Mouse (Mus musculus): ENCODE measurements around the gene Slc24a5.

The Slc24a5 gene

GRCm38 (mm10) chr2:125119381-125120110 is 51.6 kb downstream of the Slc24a5 start:
- DNase-seq (ENCODE audit: low read depth, low spot score): peak; percentile 85

- no peak for DNase-seq (ENCODE audit: low read depth, low spot score)
These were observed 54.3 kb downstream of the Slc24a5 start for GRCm38 (mm10) chr2:125122288-125122623.

- peak; percentile 19 for DNase-seq (ENCODE audit: low read depth, low spot score)
These were observed 54.9 kb downstream of the Slc24a5 start for GRCm38 (mm10) chr2:125122624-125123476.

GRCm38 (mm10) chr2:125123477-125123852 is 55.5 kb downstream of the Slc24a5 start, which contains the start of gene Myef2:
Gene Myef2, minus strand, starts transcription at chr2:125123661.
- peak; percentile 78 for DNase-seq (ENCODE audit: low read depth, low spot score)

- peak; percentile 32 for DNase-seq (ENCODE audit: low read depth, low spot score)
These were observed 57.9 kb downstream of the Slc24a5 start for GRCm38 (mm10) chr2:125125824-125126223.

GRCm38 (mm10) chr2:125126792-125127191 is 58.9 kb downstream of the Slc24a5 start:
- no peak for DNase-seq (ENCODE audit: low read depth, low spot score)

GRCm38 (mm10) chr2:125134113-125134512 is 66.2 kb downstream of the Slc24a5 start:
- DNase-seq (ENCODE audit: low read depth, low spot score): peak; percentile 75

- peak; percentile 84 for DNase-seq (ENCODE audit: low read depth, low spot score)
These were observed 68.2 kb downstream of the Slc24a5 start, which contains the start of gene Ctxn2 for GRCm38 (mm10) chr2:125135903-125136811. Gene Ctxn2, plus strand, starts transcription at chr2:125136692.

- DNase-seq (ENCODE audit: low read depth, low spot score): no peak
These were observed 68.9 kb downstream of the Slc24a5 start for GRCm38 (mm10) chr2:125136846-125137245.
